Mouse (Mus musculus): ENCODE measurements around the gene Gm8909.
"Not testable (repeated sequence)": the region's sequence is repeated elsewhere in the genome, so short reads cannot be mapped to it uniquely, and the experiment has no call there.

The Gm8909 gene

DNA sequence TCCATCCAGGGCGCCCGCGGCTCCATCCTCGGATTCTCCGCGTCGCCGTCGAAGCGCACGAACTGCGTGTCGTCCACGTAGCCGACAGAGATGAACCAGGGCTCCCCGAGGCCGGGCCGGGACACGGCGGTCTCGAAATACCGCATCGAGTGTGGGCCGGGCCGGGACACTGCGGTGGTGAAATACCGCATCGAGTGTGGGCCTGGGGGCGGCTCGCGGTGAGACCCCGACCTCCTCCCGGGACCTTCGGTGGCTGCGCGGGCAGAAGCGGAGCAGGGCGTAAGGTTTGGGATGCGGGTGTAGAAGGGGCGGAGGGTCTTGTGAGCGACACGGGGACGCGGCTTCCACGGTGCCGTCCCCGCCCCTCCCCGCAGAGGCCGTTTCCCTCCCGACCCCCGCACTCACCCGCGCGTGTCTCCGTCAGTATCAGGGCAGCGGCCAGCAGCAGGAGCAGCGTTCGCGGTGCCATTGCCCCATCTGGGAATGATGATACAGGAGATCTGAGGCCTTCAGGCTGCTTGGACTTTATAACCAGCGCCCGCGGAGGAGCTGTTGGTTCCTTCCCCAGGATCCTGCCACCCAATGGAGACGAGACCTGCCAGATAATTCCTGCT lies at the start of gene Gm8909:
TSS of gene Gm8909 (minus strand) at position 499 of the 614 bp plus-strand sequence.
- in situ Hi-C loops (cut with MboI, MseI) = no loop called here

DNA sequence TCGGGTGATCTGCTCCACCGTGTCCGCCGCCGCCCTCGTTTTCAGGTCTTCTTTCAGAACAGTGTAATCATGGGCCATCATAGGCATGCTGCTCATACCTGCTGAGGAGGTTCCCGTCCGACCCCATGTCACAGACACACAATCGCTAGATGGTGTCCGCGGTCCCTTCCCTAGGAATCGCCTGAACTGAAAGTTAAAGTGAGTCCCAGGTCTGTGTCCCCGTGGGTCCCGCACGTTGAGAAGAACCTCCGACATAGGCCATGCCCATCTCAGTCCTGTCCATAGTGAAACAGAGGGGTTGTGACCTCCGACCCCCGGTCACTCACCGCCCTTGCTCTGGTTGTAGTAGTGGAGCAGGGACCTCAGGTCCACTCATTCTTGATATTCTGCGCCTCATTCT lies 47.2 kb upstream of the Gm8909 start:
- in situ Hi-C loops (cut with MboI, MseI) = loop anchor here (25.0 kb wide), 1 partner anchor 1953 kb away; the partner anchor contains the start of gene H2-Ab1

DNA sequence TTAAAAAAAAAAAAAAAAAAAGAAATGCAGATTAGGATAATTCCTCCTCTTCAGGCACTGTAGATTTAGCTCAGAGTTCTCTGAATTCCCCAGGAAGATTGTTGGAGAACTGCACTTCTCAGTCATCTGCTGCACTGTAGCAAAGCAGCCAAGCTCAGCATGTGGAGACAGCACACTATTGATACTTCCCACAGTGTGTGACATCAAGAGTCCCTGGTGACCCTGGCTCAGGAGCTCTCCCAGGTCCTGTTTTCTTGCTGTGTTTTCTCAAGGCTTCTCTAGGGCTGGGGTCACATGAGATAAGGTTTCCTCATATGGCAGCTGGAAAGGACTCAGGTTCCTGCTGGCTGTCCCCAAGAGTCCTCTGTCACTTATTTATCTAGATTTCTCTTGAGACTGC lies 38.5 kb upstream of the Gm8909 start:
- in situ Hi-C loops (cut with MboI, MseI) = loop anchor here (25.0 kb wide), 1 partner anchor 1945 kb away; the partner anchor contains the start of gene H2-Ab1

DNA sequence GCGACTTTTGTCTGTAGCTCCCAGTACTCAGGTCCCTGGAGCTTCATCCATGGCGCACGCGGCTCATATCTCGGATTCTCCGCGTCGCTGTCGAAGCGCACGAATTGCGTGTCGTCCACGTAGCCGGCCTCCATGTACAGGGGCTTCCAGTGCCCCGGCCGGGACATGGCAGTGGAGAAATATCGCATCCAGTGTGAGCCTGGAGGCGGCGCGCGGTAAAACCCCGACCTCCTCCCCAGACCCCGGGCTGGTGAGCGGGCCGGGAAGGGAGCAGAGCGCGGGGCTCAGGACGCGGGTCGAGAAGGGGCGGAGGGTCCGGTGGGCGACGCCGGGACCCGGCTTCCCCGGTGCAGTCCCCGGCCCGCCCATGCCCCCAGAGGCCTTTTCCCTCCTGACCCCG lies 37.5 kb upstream of the Gm8909 start:
- in situ Hi-C loops (cut with MboI, MseI) = loop anchor here (25.0 kb wide), 1 partner anchor 1944 kb away; the partner anchor contains the start of gene H2-Ab1

DNA sequence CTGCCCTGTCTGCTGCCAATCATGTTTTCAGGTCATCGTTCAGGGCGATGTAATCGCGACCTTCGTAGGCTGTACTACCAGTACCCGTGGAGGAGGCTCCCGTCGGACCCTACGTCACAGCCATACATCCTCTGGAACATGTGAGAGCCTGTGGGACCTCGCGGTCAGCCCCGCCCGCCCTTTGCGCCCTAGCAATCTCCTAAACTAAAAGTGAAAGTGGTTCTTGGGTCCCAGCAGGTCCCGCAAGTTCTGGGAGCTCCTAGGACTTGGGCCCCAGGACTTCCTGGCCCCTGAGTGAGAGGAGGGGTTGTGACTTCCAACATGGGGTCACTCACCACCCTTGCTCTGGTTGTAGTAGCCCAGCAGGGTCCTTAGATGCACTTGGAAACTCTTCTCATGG lies 37.1 kb upstream of the Gm8909 start:
- in situ Hi-C loops (cut with MboI, MseI) = loop anchor here (25.0 kb wide), 1 partner anchor 1943 kb away; the partner anchor contains the start of gene H2-Ab1

DNA sequence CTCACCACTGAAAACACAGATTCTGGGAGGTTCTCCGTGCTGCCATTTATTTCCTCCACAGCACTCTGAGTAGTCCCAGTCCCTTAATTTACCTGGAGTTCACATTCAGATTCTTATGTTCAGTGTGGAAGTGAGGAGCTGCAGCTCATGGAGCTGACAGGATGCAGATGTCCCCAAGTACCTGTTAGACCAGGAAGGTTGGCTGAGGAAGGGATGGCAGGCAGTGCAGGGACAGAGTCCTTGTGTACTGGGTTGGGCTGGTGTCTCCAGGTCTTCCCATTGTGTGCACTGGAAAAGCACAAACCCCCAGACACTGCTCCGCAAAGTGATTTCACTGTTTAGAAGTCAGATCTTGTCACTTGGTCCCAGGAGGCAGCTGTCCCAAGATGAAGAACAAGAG lies 33.5 kb upstream of the Gm8909 start:
- in situ Hi-C loops (cut with MboI, MseI) = loop anchor here (25.0 kb wide), 1 partner anchor 1940 kb away; the partner anchor contains the start of gene H2-Ab1

DNA sequence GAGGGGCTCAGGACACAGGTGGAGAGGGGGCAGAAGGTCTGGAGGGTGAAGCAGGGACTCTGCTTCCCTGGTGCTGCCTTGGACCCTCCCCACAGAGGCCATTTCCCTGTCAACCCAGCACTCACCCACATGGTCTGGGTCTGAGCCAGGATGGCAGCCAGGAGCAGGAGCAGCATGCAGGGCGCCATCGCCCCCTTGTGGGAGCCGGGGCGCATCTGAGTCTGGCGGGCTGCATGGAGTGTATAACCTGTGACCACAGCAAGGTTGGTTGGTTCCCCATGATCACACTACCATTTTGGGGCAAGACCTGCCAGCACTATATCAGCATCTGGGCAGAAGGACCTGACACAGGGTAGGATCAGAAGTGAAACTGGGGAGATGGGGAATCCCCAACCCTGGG lies 30.0 kb upstream of the Gm8909 start:
- in situ Hi-C loops (cut with MboI, MseI) = no loop called here

DNA sequence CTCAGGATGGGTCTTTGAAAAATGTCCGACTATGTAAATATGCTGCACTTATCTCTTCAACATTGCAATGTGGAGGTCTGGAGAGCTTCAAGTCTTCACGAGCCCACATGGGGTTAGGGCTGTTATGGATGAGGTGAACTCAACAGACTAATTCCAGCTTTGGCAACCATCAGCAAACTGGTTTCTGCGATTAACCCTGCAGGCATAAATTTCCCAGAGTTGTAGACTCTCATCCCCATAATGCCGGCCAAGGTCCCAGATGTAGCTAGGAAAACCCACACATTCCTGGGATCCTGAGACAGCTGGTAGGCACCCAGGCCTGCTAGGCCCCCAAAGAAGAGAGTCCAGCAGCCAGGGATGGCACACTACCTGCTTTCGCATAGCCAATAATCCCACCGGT lies 26.1 kb upstream of the Gm8909 start:
- in situ Hi-C loops (cut with MboI, MseI) = no loop called here

DNA sequence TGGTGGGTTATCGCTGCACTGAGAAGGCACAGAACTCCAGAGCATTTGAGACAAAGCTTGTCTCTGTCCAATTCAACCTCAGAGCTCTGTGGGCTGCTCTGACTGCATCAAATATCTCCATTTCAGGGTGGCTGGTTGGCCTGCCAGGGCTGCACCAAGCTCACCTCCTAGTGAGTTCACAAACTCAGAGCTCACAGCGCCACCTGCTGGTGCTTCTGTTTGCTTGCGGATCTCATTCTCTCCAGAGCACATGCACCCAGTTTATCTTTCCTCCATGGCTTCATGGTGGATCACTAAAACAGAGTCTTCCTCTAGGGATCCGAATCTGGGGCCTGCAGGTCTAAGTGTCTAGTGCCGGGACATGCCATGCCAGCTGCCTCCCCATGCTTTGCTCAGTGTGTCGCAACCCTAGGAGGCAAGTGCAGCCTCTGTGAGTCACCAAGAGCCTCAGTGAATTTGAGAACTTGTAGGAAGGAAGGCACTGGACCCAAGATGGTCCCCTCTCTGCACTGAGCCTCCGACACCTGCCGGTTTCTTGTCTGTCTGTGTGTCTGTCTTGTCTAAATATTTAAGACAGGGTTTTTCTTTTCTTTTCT lies 25.3 kb upstream of the Gm8909 start:
- in situ Hi-C loops (cut with MboI, MseI) = no loop called here

DNA sequence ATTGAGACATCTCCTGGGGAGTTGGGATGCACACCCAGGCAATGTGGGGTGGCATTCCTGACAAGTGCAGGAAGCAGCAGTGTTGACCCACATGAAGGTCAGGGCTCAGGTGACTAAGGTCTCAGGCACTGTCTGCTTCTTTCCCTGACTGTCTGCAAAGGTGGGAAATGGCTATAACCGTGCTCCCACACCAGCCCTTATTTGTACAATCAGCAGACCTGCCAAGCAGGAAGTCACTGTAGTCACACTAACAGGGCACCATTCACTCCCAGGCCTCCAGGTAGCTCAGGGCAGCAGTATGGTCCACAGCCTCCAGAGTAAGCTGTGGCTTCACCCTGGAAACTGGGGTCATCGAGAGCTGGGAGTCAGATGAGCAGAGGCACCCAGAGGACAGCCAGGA lies 24.0 kb upstream of the Gm8909 start:
- in situ Hi-C loops (cut with MboI, MseI) = no loop called here

DNA sequence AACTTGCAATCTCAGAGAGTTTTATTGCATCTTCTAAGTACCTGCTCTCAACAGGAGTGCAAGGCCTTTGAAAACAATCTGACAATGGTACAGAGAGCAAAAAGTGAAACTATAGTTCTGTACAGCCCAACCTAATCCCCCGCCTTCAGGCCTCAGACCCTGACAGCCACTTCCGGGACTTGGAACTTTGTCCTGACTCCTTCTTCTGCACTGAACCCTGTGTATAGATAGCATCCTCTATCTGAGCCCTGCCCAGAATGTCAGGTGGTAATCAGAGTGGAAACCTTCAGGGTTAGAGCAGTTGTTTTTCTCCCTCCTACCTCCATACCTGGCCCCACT lies 21.8 kb upstream of the Gm8909 start, which contains the start of gene H2-T3:
TSS of gene H2-T3 (minus strand) at position 119 of the 339 bp plus-strand sequence.
- in situ Hi-C loops (cut with MboI, MseI) = no loop called here

DNA sequence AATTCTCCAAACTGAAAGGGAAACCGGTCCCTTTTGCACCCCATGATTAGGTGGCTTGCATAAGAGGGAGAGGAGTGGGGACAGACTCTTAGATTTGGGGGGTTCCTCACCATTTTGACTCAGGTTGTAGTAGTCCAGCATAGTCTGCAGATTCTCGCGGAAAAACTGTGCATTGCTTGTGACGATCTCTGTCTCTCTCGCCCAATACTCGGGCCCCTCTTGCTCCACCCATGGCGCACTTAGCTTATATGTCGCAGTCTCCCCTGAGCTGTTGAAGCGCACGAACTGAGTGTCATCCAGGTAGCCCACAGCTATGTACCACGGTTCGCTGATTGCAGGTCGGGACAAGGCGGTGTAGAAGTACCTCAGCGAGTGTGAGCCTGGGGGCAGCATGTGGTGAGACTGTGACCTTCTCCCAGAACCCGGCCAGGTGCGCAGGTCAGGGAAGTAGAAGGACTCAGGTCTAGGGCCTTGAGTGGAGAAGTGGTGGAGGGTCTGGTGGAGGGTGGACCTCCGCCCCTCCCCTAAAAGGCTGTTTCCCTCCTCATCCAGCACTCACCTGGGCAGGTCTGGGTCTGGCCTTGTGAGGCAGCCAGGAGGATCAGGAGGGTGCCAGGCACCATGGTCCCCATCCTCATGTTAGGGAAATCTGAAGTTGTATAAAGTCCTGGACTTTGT lies 21.3 kb upstream of the Gm8909 start:
- in situ Hi-C loops (cut with MboI, MseI) = no loop called here

DNA sequence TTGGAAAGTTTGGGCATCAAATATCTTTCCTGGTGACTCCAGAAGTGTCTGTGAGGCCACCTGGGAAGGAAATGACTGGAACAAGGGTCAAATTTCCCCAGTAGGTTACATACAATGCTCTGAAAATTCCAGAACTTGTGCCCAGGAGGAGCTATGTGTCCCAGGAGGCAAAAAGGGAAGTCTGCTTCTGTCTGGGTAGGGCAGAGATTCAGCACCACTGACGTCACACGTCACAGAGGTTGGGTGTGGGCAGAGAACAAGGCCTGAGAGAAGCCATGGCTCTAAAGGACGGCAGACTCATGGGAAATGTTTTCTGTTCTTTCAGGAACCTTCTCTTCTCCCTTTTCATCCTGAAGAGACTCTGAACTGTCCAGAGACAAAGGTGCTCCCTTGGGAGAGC lies 19.2 kb upstream of the Gm8909 start:
- in situ Hi-C loops (cut with MboI, MseI) = no loop called here

DNA sequence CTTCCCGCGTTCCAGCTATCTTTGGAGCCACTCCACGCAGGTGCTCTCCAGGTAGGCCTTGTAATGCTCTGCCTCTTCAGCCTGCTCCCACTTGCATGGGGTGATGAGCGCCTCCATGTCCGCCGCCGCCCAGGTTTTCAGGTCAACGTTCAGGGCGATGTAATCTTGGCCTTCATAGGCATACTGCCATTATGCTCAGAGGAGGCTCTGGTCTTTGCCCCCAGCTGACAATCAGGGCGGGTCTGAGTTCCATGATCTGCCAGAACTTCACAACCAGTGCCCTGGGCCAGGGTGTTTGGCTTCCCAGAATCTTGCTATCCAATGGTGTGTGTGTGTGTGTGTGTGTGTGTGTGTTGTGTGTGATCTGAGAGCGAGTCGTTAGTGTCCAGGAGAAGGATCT lies 13.9 kb upstream of the Gm8909 start:
- in situ Hi-C loops (cut with MboI, MseI) = no loop called here

DNA sequence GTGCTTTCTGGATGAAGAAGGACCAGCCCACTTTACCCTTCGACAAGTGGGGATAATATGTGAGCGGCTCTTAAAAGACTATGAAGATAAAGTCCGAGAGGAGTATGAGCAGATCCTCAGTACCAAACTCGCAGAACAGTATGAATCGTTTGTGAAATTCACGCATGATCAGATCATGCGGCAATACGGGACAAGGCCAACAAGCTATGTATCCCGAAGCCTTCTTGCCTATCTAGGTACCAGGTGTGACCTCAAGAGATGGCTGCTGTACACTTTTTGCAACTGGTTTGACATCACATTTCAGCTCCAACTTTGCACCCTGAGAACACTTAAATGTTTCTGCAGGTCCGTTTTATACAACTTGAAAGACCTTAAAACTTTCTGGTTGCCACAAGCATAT lies 11.1 kb upstream of the Gm8909 start:
- in situ Hi-C loops (cut with MboI, MseI) = loop anchor here (5.0 kb wide), 1 partner anchor 87 kb away; no protein-coding TSS in a partner anchor

DNA sequence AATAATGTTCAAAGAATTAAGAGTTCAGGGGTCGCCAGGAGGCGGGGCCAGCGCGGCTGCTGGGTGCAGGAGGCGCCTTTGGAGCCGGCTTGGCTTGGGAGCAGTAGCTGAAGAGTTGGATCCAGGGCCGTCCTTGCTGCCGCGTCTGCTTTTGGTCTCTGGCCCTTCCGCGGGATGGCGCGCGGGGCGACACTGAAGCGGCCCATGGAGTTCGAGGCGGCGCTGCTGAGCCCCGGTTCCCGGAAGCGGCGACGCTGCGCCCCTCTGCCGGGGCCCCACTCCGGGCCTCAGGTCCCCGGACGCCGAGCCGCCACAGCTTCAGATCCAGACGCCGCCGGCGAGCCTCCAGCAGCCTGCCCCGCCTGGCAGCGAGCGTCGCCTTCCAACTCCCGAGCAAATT lies 10.6 kb upstream of the Gm8909 start:
- in situ Hi-C loops (cut with MboI, MseI) = loop anchor here (5.0 kb wide), 1 partner anchor 87 kb away; no protein-coding TSS in a partner anchor

DNA sequence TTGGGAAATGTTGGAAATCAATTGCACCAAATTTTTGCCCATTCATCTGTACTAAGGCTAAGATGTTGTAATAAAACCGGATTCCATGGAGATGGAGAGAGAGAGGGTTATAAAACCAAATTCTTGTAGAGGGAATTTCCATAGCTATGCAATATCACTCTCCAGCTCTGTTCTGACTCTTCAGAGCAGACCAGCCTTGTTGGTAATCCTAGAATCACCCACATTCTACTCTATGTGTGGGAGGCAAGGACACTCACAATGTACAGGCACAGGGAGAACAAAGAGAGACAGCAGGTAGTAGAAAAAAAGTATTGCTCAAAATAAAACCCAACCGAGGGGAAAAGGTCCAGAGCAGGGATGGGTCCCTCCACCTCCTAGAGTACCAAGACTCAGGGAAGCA lies 7.8 kb upstream of the Gm8909 start:
- in situ Hi-C loops (cut with MboI, MseI) = loop anchor here (5.0 kb wide), 1 partner anchor 84 kb away; no protein-coding TSS in a partner anchor

DNA sequence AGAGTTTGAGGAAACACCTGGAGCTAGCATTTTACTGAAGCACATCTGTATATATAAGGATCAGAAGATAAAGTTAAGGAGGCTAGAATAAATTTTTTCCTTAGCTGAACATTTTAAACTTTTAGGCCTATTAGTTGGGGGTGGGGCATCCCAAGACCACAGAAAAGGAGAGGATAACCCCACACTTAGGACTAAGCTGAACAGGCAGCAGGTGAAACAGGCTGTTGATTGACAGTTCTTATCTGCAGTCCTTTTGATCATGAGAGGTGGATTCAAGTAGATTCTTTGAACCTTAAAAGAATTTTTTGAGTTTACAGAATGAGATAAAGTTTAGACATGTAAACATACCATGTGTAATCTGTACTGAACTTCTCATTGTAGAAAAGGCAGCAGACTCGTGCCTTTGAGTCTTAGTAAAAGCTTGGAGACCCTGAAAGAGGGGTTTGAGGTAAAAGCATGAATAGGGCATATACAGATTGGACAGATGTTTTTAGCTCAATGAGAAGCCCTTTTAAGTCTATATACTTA lies 2.0 kb upstream of the Gm8909 start:
- in situ Hi-C loops (cut with MboI, MseI) = no loop called here

DNA sequence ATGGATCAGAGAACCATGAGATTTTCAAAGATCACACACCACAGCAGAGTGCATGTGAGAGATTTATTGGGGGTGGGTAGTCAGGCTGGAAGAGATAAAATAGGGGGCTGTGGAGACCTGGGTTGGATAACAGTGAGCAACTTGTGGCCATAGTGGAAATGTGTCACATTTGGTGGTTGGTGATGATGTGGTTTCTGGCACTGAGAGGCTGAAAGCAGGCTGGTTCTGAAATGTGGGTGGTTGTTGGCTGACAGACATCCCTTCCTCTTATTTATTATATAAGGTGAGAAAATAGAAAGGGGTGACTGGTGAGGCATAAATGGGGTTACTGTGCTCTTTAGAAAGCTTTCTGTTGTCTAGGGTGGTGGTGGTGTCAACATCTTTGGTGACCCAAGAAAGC lies 1.4 kb upstream of the Gm8909 start:
- in situ Hi-C loops (cut with MboI, MseI) = no loop called here

DNA sequence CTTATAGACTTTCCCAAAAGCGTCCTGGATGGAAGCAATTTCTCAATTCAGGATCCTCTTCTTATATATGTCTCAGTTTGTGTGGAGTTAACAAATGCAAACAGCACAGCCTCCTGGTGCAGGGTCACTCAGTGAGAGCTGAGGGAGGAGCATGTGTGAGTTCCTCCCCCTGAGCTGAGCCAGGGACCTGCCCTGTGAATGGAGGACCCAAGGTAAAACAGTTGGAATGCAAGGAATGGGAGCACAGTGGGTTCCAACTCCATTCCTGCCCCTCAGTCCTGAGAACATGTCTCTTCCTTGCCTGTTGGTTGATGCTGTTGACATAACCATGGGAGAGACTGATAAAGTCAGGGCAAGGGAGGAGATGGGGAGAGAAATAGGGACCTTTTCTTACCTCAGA lies 757 bp upstream of the Gm8909 start:
- in situ Hi-C loops (cut with MboI, MseI) = not testable (repeated sequence)

DNA sequence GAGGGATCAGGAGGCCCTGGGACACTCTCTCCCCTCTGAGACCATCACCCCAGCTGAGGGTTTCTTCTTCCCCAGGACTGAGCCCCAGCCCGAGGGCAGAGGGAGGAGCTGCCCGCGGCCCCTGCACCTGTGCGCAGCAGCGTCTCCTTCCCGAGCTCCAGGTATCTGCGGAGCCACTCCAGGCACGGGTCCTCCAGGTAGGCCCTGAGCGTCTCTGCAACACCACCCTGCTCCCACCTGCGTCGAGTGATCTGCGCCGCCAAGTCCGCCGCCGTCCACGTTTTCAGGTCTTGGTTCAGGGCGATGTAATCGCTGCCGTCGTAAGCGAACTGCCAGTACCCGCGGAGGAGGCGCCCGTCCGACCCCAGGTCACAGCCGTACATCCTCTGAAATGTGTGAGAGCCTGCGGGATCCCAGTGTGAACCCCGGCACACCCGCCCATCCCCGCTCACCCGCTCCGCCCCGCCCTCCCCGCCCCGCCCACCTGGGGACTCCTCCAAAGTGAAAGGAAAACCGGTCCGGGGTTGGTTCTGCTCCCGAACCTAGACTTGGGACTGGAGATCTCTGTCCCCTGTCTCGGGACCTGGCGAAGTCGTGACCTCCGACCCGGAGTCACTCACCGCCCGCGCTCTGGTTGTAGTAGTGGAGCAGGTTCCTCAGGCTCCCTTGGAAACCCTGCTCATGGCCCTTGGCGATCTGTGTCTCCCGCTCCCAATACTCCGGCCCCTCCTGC lies 865 bp downstream of the Gm8909 start:
- in situ Hi-C loops (cut with MboI, MseI) = no loop called here

DNA sequence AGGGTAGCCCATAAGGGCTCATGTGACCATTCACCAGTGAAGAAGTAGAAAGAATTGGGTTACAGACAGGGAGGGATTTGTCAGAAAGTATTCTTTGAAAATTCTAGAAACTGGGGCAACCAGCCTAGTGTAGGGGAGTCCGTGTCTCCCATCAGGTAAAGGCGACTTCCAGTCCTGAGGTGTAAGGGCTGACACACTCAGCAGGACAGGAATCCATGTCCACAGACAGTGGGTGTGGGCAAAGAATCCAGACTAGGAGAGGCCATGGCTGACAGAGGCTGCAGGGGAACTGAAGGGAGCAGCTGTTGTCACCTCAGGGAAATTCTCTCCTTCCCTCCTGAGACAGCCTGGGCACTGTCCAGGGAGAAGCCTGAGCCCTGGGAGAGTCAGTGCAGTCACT lies 1.4 kb downstream of the Gm8909 start:
- in situ Hi-C loops (cut with MboI, MseI) = not testable (repeated sequence)
